Mouse (Mus musculus): ENCODE measurements at regions not wholly inside any gene's neighbourhood (a gene's known extent, or its start where the extent isn't known, plus 50 kb on each side); places are given as distances from the start of the nearest gene placed in this dataset.

- DNase-seq (ENCODE audit: low spot score in 2 of 2): no peak
Observed at GRCm38 (mm10) chr13:115427091-115428033, 325.6 kb upstream of the Itga1 start.

GRCm38 (mm10) chr13:115425610-115426562 is 324.1 kb upstream of the Itga1 start:
- DNase-seq (ENCODE audit: low spot score in 2 of 2): no peak

GRCm38 (mm10) chr13:115423761-115424160 is 322.0 kb upstream of the Itga1 start:
- no peak for DNase-seq (ENCODE audit: low spot score in 2 of 2)

- no peak for DNase-seq (ENCODE audit: low spot score in 2 of 2)
Observed at GRCm38 (mm10) chr13:115421483-115421882, 319.7 kb upstream of the Itga1 start.

GRCm38 (mm10) chr13:115417829-115418228 is 316.1 kb upstream of the Itga1 start:
- DNase-seq (ENCODE audit: low spot score in 2 of 2): no peak

GRCm38 (mm10) chr13:115413721-115414531 is 312.2 kb upstream of the Itga1 start:
- DNase-seq (ENCODE audit: low spot score in 2 of 2): no peak

GRCm38 (mm10) chr13:115405916-115406315 is 304.2 kb upstream of the Itga1 start:
- no peak for DNase-seq (ENCODE audit: low spot score in 2 of 2)

GRCm38 (mm10) chr13:115400706-115401215 is 299.0 kb upstream of the Itga1 start:
- DNase-seq (ENCODE audit: low spot score in 2 of 2): no peak

GRCm38 (mm10) chr13:115379682-115380081 is 277.9 kb upstream of the Itga1 start:
- DNase-seq (ENCODE audit: low spot score in 2 of 2): no peak

- DNase-seq (ENCODE audit: low spot score in 2 of 2): no peak
Observed at GRCm38 (mm10) chr13:115376180-115376880, 274.6 kb upstream of the Itga1 start.

GRCm38 (mm10) chr13:115361457-115361856 is 259.7 kb upstream of the Itga1 start:
- DNase-seq (ENCODE audit: low spot score in 2 of 2): no peak

GRCm38 (mm10) chr13:115347022-115347398 is 245.2 kb upstream of the Itga1 start:
- DNase-seq (ENCODE audit: low spot score in 2 of 2): no peak

- DNase-seq (ENCODE audit: low spot score in 2 of 2): no peak
Observed at GRCm38 (mm10) chr13:115346115-115347021, 244.6 kb upstream of the Itga1 start.

- DNase-seq (ENCODE audit: low spot score in 2 of 2): no peak
Observed at GRCm38 (mm10) chr13:115329000-115329960, 227.5 kb upstream of the Itga1 start.

GRCm38 (mm10) chr13:115326294-115326693 is 224.5 kb upstream of the Itga1 start:
- no peak for DNase-seq (ENCODE audit: low spot score in 2 of 2)

GRCm38 (mm10) chr13:115316681-115317080 is 214.9 kb upstream of the Itga1 start:
- no peak for DNase-seq (ENCODE audit: low spot score in 2 of 2)

- no peak for DNase-seq (ENCODE audit: low spot score in 2 of 2)
Observed at GRCm38 (mm10) chr13:115308586-115308985, 206.8 kb upstream of the Itga1 start.

GRCm38 (mm10) chr13:115287371-115287770 is 185.6 kb upstream of the Itga1 start:
- DNase-seq (ENCODE audit: low spot score in 2 of 2): no peak
